Mouse (Mus musculus) urinary bladder, postnatal 10 days (tissue): ENCODE data around the gene Hspg2.

Experiments
- DNase-seq: peaks from one replicate; pipeline ENCODE4 v3.0.0; 2022; ENCODE audit warnings: low spot score

Hspg2 gene

GRCm38 (mm10) chr4:137480993-137481340, 12.4 kb downstream of the Hspg2 start:
- no peak for DNase-seq

- no peak for DNase-seq
Measured at GRCm38 (mm10) chr4:137481381-137482030, 12.9 kb downstream of the Hspg2 start.

- DNase-seq, result no peak
Measured at GRCm38 (mm10) chr4:137483871-137484270, 15.3 kb downstream of the Hspg2 start.

- no peak for DNase-seq
Measured at GRCm38 (mm10) chr4:137484586-137484985, 16.0 kb downstream of the Hspg2 start.

- DNase-seq, result no peak
Measured at GRCm38 (mm10) chr4:137485258-137485960, 16.8 kb downstream of the Hspg2 start.

GRCm38 (mm10) chr4:137486081-137487014, 17.8 kb downstream of the Hspg2 start:
- DNase-seq, result no peak

GRCm38 (mm10) chr4:137487286-137488000, 18.9 kb downstream of the Hspg2 start:
- DNase-seq, result no peak

- no peak for DNase-seq
Measured at GRCm38 (mm10) chr4:137488038-137488437, 19.5 kb downstream of the Hspg2 start.

GRCm38 (mm10) chr4:137488571-137489303, 20.2 kb downstream of the Hspg2 start:
- DNase-seq, result no peak

- no peak for DNase-seq
Measured at GRCm38 (mm10) chr4:137489996-137490395, 21.4 kb downstream of the Hspg2 start.

- no peak for DNase-seq
Measured at GRCm38 (mm10) chr4:137492563-137492962, 24.0 kb downstream of the Hspg2 start.

- DNase-seq, result no peak
Measured at GRCm38 (mm10) chr4:137493187-137493586, 24.6 kb downstream of the Hspg2 start.

GRCm38 (mm10) chr4:137494751-137495500, 26.4 kb downstream of the Hspg2 start:
- no peak for DNase-seq

- DNase-seq, result no peak
Measured at GRCm38 (mm10) chr4:137495501-137496100, 27.0 kb downstream of the Hspg2 start.

- no peak for DNase-seq
Measured at GRCm38 (mm10) chr4:137497367-137497766, 28.8 kb downstream of the Hspg2 start.

GRCm38 (mm10) chr4:137497892-137498722, 29.5 kb downstream of the Hspg2 start:
- no peak for DNase-seq

GRCm38 (mm10) chr4:137498882-137499583, 30.5 kb downstream of the Hspg2 start:
- DNase-seq, result no peak

GRCm38 (mm10) chr4:137500149-137500548, 31.6 kb downstream of the Hspg2 start:
- no peak for DNase-seq

- no peak for DNase-seq
Measured at GRCm38 (mm10) chr4:137500953-137501352, 32.4 kb downstream of the Hspg2 start.
